Comparison of ENCODE assay signal across 9 mouse cellular contexts in the genomic region with DNA sequence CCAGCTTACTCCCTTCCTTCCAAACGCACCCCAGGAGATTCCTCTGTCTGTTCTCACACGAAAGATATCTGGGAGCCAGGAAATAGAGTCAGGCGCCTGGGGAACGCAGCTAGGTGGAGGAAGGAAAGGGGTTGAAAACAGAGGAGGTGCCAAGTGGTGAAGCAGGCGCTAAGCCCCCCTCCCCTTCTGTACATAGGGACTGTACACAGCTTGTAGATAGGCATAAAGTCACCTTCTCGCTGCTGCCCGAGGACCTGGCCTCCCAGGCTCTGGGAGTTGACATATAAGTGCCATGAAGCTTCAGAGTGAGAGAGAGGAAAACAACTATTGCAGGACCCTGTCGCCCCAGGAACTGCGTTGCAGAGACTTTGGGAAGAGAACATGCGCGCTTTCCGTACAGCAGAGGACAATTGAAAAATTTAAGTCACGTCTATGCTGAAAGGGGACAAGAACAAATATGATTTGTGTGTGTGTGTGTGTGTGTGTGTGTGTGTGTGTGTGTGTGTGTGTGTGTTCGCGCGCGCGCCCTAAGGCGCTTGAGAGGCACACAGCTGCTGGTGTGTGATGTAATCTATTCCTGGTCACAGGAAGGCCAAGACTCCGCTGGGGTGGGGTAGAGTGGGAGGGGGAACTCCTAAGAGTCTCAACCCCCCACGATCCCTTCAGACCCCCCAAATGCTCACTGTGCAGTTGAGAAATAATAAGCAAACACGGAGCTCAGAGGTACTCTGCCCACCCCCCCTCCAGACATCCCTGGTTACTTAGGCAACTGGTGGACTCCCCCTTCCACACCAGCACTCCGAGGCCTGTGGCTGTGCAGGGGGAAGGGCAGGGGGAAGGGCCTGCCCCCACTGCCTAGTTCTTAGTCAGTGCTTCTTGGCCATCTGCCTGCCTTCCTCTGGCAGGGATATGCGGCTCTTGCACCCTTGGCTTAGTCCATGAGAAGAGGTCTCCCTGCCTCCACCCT. TPM values are rescaled to one million over a fixed set of nuclear protein-coding genes. Genes with fewer than 3 reads are reported as not detected.
DNase-seq lines count a peak whose midpoint lies in the region; ATAC-seq and TF ChIP-seq lines count a peak whose summit lies in the region.
"Had no signal": no experiment of that assay in that cellular context is flagged by ENCODE, and none has a peak within 500 bp of the region (broad histone marks: within the 10 kb centered on the region; RNA-seq: fewer than 3 reads in every experiment).

No protein-coding gene starts in this region.

- peak; percentile 18 for TF ChIP-seq RAD21 in CH12.LX (IDR thresholded peaks at IDR 0.05; ENCODE audit: low read depth, low read length)

- H3K4me2 ChIP-seq in CH12.LX (ENCODE audit: insufficient read depth, low read depth, poor library complexity, severe bottlenecking): peak overlapping the region; percentile 65
- H3K4me2 ChIP-seq in forebrain, embryonic 13.5 days: peak overlapping the region; percentile 36

- H3K9ac ChIP-seq in CH12.LX (ENCODE audit: insufficient read depth, low read depth): peak overlapping the region; percentile 62
- H3K9ac ChIP-seq in forebrain, embryonic 13.5 days: no peak overlapping the region

- WGBS in forebrain, embryonic 13.5 days: 42% methylated on average over 24 of the region's 24 CpGs

- DNase-seq in CH12.LX (ENCODE audit: extremely low read depth): peak; percentile 92
- DNase-seq in adrenal gland, postnatal 25 days: peak; percentile 83
- DNase-seq in heart, postnatal 25 days (ENCODE audit: low spot score): peak; percentile 86
- no peak for DNase-seq in layer of hippocampus, adult 2 months (ENCODE audit: low spot score in 2 of 2)
- peak; percentile 93 for DNase-seq in lung, postnatal 10 days
- peak; percentile 82 for DNase-seq in ovary, postnatal 14 days (ENCODE audit: low spot score)
- peak; percentile 37 to 85 for DNase-seq in urinary bladder, adult 18-20 months (ENCODE audit: low spot score in 2 of 2)

- H3K9me3 ChIP-seq in CH12.LX (replicated peaks; ENCODE audit: low read length): peaks cover 2% of the 10 kb centered on the region
- H3K9me3 ChIP-seq in forebrain, embryonic 13.5 days (replicated peaks): no peaks in the 10 kb centered on the region

- H3K27me3 ChIP-seq in CH12.LX (replicated peaks): no peaks in the 10 kb centered on the region
- H3K27me3 ChIP-seq in forebrain, embryonic 13.5 days: no peaks in the 10 kb centered on the region

- ATAC-seq in forebrain, embryonic 13.5 days: peak; percentile 86

- TF ChIP-seq CTCF in CH12.LX (conservative IDR thresholded peaks at IDR 0.05 in 1 of 2, IDR thresholded peaks at IDR 0.05 in 1 of 2; ENCODE audit: low read depth in 2 of 2, low read length in 2 of 2): no peak
- no peak for TF ChIP-seq CTCF in layer of hippocampus, adult 2 months (conservative IDR thresholded peaks at IDR 0.05)

- TF ChIP-seq POLR2A in CH12.LX (IDR thresholded peaks at IDR 0.05; ENCODE audit: low read depth, low read length): peak; percentile 65; the same call in 1 of the 2 replicates

- H3K27ac ChIP-seq in CH12.LX (ENCODE audit: insufficient read depth, low read depth): peak overlapping the region; percentile 94
- H3K27ac ChIP-seq in forebrain, embryonic 13.5 days: peak overlapping the region; percentile 44
- peak overlapping the region; percentile 86 for H3K27ac ChIP-seq in layer of hippocampus, adult 2 months

- peaks cover 11 to 41% of the 10 kb centered on the region in 2 experiments for H3K4me1 ChIP-seq in CH12.LX (ENCODE audit: control insufficient read depth in 1 of 2, insufficient read depth in 2 of 2)
- H3K4me1 ChIP-seq in forebrain, embryonic 13.5 days: peaks cover 22% of the 10 kb centered on the region

- dilution Hi-C loops in CH12.LX (cut with MboI; ENCODE audit: extremely low pct_ligation_motif_present, extremely low pct_unique_long_range_greater_than_20kb, low sequenced_read_pairs): no loop called here

- in situ Hi-C loops in CH12.LX (cut with MboI; ENCODE audit: low pct_ligation_motif_present, low pct_unique_long_range_greater_than_20kb, low sequenced_read_pairs): no loop called here

- H3K4me3 ChIP-seq in CH12.LX (replicated peaks in 1 of 3; ENCODE audit: low read depth in 2 of 3, low read length in 2 of 3, poor library complexity in 1 of 3): peak overlapping the region; percentile 21 to 50 (median 39)
- H3K4me3 ChIP-seq in forebrain, embryonic 13.5 days: no peak overlapping the region
- H3K4me3 ChIP-seq in layer of hippocampus, adult 2 months: peak overlapping the region; percentile 39

- H3K79me2 ChIP-seq in CH12.LX (replicated peaks; ENCODE audit: control insufficient read depth, extremely low read depth, insufficient read depth, poor library complexity, severe bottlenecking): no peaks in the 10 kb centered on the region

- peak; percentile 70 for TF ChIP-seq EP300 in CH12.LX (IDR thresholded peaks at IDR 0.05; ENCODE audit: low read length)

- no peaks in the 10 kb centered on the region for H3K36me3 ChIP-seq in CH12.LX (replicated peaks in 1 of 2; ENCODE audit: control insufficient read depth in 1 of 2, insufficient read depth in 1 of 2, low read length in 1 of 2)
- H3K36me3 ChIP-seq in forebrain, embryonic 13.5 days (ENCODE audit: poor library complexity, severe bottlenecking): no peaks in the 10 kb centered on the region

- intact Hi-C loops in heart, postnatal 25 days (cut with DNase I): loop anchor here (5.0 kb wide), 2 partner anchors 43 to 58 kb away; no protein-coding TSS in a partner anchor

TF ChIP-seq in CH12.LX, 34 proteins besides CTCF, POLR2A, EP300 and RAD21 (continues in another document):
- peak; percentile 30 for TF ChIP-seq JUN (IDR thresholded peaks at IDR 0.05; ENCODE audit: insufficient read depth, low read depth, low read length)
- peak; percentile 57 for TF ChIP-seq HCFC1 (IDR thresholded peaks at IDR 0.05; ENCODE audit: low read depth, low read length)
- no peak for TF ChIP-seq PAX5 (IDR thresholded peaks at IDR 0.05; ENCODE audit: low read length)
- peak; percentile 98 for TF ChIP-seq CHD2 (IDR thresholded peaks at IDR 0.05; ENCODE audit: low read length)
- TF ChIP-seq TCF12 (IDR thresholded peaks at IDR 0.05; ENCODE audit: low read depth, low read length): peak; percentile 92
- peak; percentile 67 for TF ChIP-seq NRF1 (IDR thresholded peaks at IDR 0.05; ENCODE audit: low read depth, low read length)
- TF ChIP-seq BHLHE40 (IDR thresholded peaks at IDR 0.05; ENCODE audit: low read depth, low read length): no peak; the same call in none of the 2 replicates
- no peak; the same call in 1 of the 2 replicates for TF ChIP-seq MEF2A (IDR thresholded peaks at IDR 0.05; ENCODE audit: borderline replicate concordance, low read depth, low read length)
- no peak for TF ChIP-seq KAT2A (IDR thresholded peaks at IDR 0.05; ENCODE audit: insufficient replicate concordance, low read length)
- TF ChIP-seq USF1 (IDR thresholded peaks at IDR 0.05; ENCODE audit: low read depth, low read length): no peak
- TF ChIP-seq GABPA (IDR thresholded peaks at IDR 0.05; ENCODE audit: insufficient replicate concordance, low read depth, low read length): no peak
- peak; percentile 43; the same call in 1 of the 2 replicates for TF ChIP-seq ELF1 (IDR thresholded peaks at IDR 0.05; ENCODE audit: low read depth, low read length)
- TF ChIP-seq USF2 (conservative IDR thresholded peaks at IDR 0.05; ENCODE audit: low read depth, low read length): no peak
- TF ChIP-seq ZNF384 (IDR thresholded peaks at IDR 0.05; ENCODE audit: low read depth, low read length): no peak
- peak; percentile 63; the same call in 1 of the 2 replicates for TF ChIP-seq JUND (conservative IDR thresholded peaks at IDR 0.05; ENCODE audit: low read depth, low read length)
- TF ChIP-seq UBTF (IDR thresholded peaks at IDR 0.05; ENCODE audit: low read depth, low read length): peak; percentile 80
- peak; percentile 53 for TF ChIP-seq ETS1 (conservative IDR thresholded peaks at IDR 0.05; ENCODE audit: low read depth, low read length)
- peak; percentile 22 for TF ChIP-seq CHD1 (IDR thresholded peaks at IDR 0.05; ENCODE audit: low read depth, low read length)
- peak; percentile 54 for TF ChIP-seq NELFE (IDR thresholded peaks at IDR 0.05; ENCODE audit: low read depth, low read length)
- peak; percentile 68; the same call in 1 of the 2 replicates for TF ChIP-seq MAX (IDR thresholded peaks at IDR 0.05; ENCODE audit: low read length)
- TF ChIP-seq MYC (IDR thresholded peaks at IDR 0.05; ENCODE audit: low read depth, low read length): no peak
- TF ChIP-seq ZKSCAN1 (IDR thresholded peaks at IDR 0.05; ENCODE audit: borderline replicate concordance, low read depth, low read length): no peak
- 0 out of 2 replicates have a peak, but pooled peaks have one; percentile 51 for TF ChIP-seq E2F4 (IDR thresholded peaks at IDR 0.05; ENCODE audit: insufficient replicate concordance, low read depth, low read length)
- peak; percentile 83; the same call in 1 of the 2 replicates for TF ChIP-seq MAZ (IDR thresholded peaks at IDR 0.05; ENCODE audit: low read depth, low read length)
- peak; percentile 76 for TF ChIP-seq SIN3A (IDR thresholded peaks at IDR 0.05; ENCODE audit: low read length)
- peak; percentile 62; the same call in 1 of the 2 replicates for TF ChIP-seq POLR2AphosphoS2 (IDR thresholded peaks at IDR 0.05; ENCODE audit: low read depth, low read length)
- TF ChIP-seq TBP (conservative IDR thresholded peaks at IDR 0.05; ENCODE audit: low read depth, low read length): peak; percentile 56; the same call in 1 of the 2 replicates
- peak; percentile 76 for TF ChIP-seq IRF4 (IDR thresholded peaks at IDR 0.05; ENCODE audit: low read depth, low read length)
- peak; percentile 38 for TF ChIP-seq SMC3 (IDR thresholded peaks at IDR 0.05; ENCODE audit: low read depth, low read length)
- TF ChIP-seq MAFK (IDR thresholded peaks at IDR 0.05; ENCODE audit: insufficient replicate concordance, low read length): peak; percentile 52; the same call in 1 of the 2 replicates
- no peak for TF ChIP-seq ZMIZ1 (IDR thresholded peaks at IDR 0.05; ENCODE audit: low read depth, low read length)

RNA-seq across cellular contexts. Expression of a gene that starts 17.5 kb away (rescaled TPM):
- not detected in 2 replicates for total RNA-seq in CH12.LX (2012; rRNA removed)
- not detected in 2 replicates for total RNA-seq in CH12.LX (2014; rRNA removed)
- not detected in 2 replicates for polyA plus RNA-seq in CH12.LX (2012; ENCODE audit: insufficient read length, low read depth)
- not detected in 2 replicates for total RNA-seq in adrenal gland, postnatal 25 days (2021)
- not detected in 2 replicates for polyA plus RNA-seq in forebrain, embryonic 13.5 days (2015; fragmentation: Nextera tagmentation; extraction: Ambion mirVana)
- not detected for total RNA-seq in heart, postnatal 25 days (2021)
- total RNA-seq in layer of hippocampus, adult 2 months (2021): not detected
- polyA plus RNA-seq: gonadal fat pad, adult 2 months had no signal

RNA-seq across cellular contexts. Expression of a gene that starts 23.8 kb away (rescaled TPM):
- total RNA-seq in CH12.LX (2012; rRNA removed): 37.7 and 41.8 TPM in 2 replicates
- 86.8 and 95.7 TPM in 2 replicates for total RNA-seq in CH12.LX (2014; rRNA removed)
- 33.8 and 40.4 TPM in 2 replicates for polyA plus RNA-seq in CH12.LX (2012; ENCODE audit: insufficient read length, low read depth)
- 68.4 and 70.6 TPM in 2 replicates for total RNA-seq in adrenal gland, postnatal 25 days (2021)
- 64.3 and 66.6 TPM in 2 replicates for polyA plus RNA-seq in forebrain, embryonic 13.5 days (2015; fragmentation: Nextera tagmentation; extraction: Ambion mirVana)
- total RNA-seq in heart, postnatal 25 days (2021): 10 to 100 TPM; 34.8 to 38.9 TPM
- total RNA-seq in layer of hippocampus, adult 2 months (2021): 10 to 100 TPM; 68.4 to 72.5 TPM

Comparison
In these comparisons a context has a peak if more than half of its experiments do, and no peak if none do; other contexts are left out.
1. DNase-seq: peak in CH12.LX (single experiment), adrenal gland, postnatal 25 days (single experiment), heart, postnatal 25 days (single experiment), lung, postnatal 10 days (single experiment), ovary, postnatal 14 days (single experiment) and urinary bladder, adult 18-20 months (2 of 2); none in layer of hippocampus, adult 2 months (0 of 2).
2. H3K27ac ChIP-seq: peak in every context shown above with its lines; median percentile 94 in CH12.LX; 86 in layer of hippocampus, adult 2 months; 44 in forebrain, embryonic 13.5 days.